Mouse (Mus musculus): ENCODE measurements around the gene Foxp2. TPM values are rescaled to one million over a fixed set of nuclear protein-coding genes. Genes with fewer than 3 reads are reported as not detected.

Gene Foxp2
- polyA plus RNA-seq, 1 experiment from 2014 or later: 9.5 TPM

GRCm38 (mm10) chr6:15373621-15374020 is 472.5 kb downstream of the Foxp2 start:
- no peak for ATAC-seq (ENCODE audit: insufficient number of reproducible peaks, insufficient read depth, low FRiP score, low read depth)
- 77% methylated on average over 3 of the region's 3 CpGs for WGBS

GRCm38 (mm10) chr6:15378261-15378660 is 477.1 kb downstream of the Foxp2 start:
- WGBS: 65% methylated on average over 5 of the region's 5 CpGs
- ATAC-seq (ENCODE audit: insufficient number of reproducible peaks, insufficient read depth, low FRiP score, low read depth): no peak

More at GRCm38 (mm10) chr6:15373621-15374020, 472.5 kb downstream of the Foxp2 start:
- H3K9ac ChIP-seq (ENCODE audit: low read length): no peak overlapping the region
- H3K4me3 ChIP-seq (ENCODE audit: control insufficient read depth in 1 of 2, insufficient read depth in 1 of 2, low read depth in 1 of 2, low read length in 2 of 2): no peak overlapping the region
- no peaks in the 10 kb centered on the region for H3K36me3 ChIP-seq (ENCODE audit: control insufficient read depth, insufficient read depth, low read length)
- no peaks in the 10 kb centered on the region for H3K4me1 ChIP-seq (ENCODE audit: control insufficient read depth in 2 of 2, insufficient read depth in 2 of 2, low read length in 2 of 2)
- H3K27ac ChIP-seq (replicated peaks in 1 of 2; ENCODE audit: control insufficient read depth in 1 of 2, insufficient read depth in 1 of 2, low read depth in 2 of 2, low read length in 2 of 2): no peak overlapping the region
- no peak overlapping the region for H3K4me2 ChIP-seq (ENCODE audit: low read length)
- H3K9me3 ChIP-seq (ENCODE audit: control insufficient read depth, low read length): no peaks in the 10 kb centered on the region
- no peaks in the 10 kb centered on the region for H3K27me3 ChIP-seq (ENCODE audit: control insufficient read depth, insufficient read depth, low read length)

GRCm38 (mm10) chr6:15396462-15396861 is 495.3 kb downstream of the Foxp2 start:
- Histone ChIP-seq H3K36me3 (ENCODE audit: control insufficient read depth, insufficient read depth, low read length) (no peaks in the 10 kb centered on the region), H3K27ac (replicated peaks in 1 of 2; ENCODE audit: control insufficient read depth in 1 of 2, insufficient read depth in 1 of 2, low read depth in 2 of 2, low read length in 2 of 2) (no peak overlapping the region), H3K4me2 (ENCODE audit: low read length) (no peak overlapping the region), H3K9ac (ENCODE audit: low read length) (no peak overlapping the region), H3K4me3 (ENCODE audit: control insufficient read depth in 1 of 2, insufficient read depth in 1 of 2, low read depth in 1 of 2, low read length in 2 of 2) (no peak overlapping the region), H3K4me1 (ENCODE audit: control insufficient read depth in 2 of 2, insufficient read depth in 2 of 2, low read length in 2 of 2) (no peaks in the 10 kb centered on the region), H3K27me3 (ENCODE audit: control insufficient read depth, insufficient read depth, low read length) (no peaks in the 10 kb centered on the region), H3K9me3 (ENCODE audit: control insufficient read depth, low read length) (no peaks in the 10 kb centered on the region)
- no peak for ATAC-seq (ENCODE audit: insufficient number of reproducible peaks, insufficient read depth, low FRiP score, low read depth)
- WGBS: 85% methylated on average over 6 of the region's 6 CpGs

More at GRCm38 (mm10) chr6:15378261-15378660, 477.1 kb downstream of the Foxp2 start:
- H3K36me3 ChIP-seq (ENCODE audit: control insufficient read depth, insufficient read depth, low read length): no peaks in the 10 kb centered on the region
- no peak overlapping the region for H3K4me3 ChIP-seq (ENCODE audit: control insufficient read depth in 1 of 2, insufficient read depth in 1 of 2, low read depth in 1 of 2, low read length in 2 of 2)
- no peak overlapping the region for H3K9ac ChIP-seq (ENCODE audit: low read length)
- H3K27ac ChIP-seq (replicated peaks in 1 of 2; ENCODE audit: control insufficient read depth in 1 of 2, insufficient read depth in 1 of 2, low read depth in 2 of 2, low read length in 2 of 2): no peak overlapping the region
- H3K4me1 ChIP-seq (ENCODE audit: control insufficient read depth in 2 of 2, insufficient read depth in 2 of 2, low read length in 2 of 2): no peaks in the 10 kb centered on the region
- no peaks in the 10 kb centered on the region for H3K27me3 ChIP-seq (ENCODE audit: control insufficient read depth, insufficient read depth, low read length)
- no peak overlapping the region for H3K4me2 ChIP-seq (ENCODE audit: low read length)
- H3K9me3 ChIP-seq (ENCODE audit: control insufficient read depth, low read length): no peaks in the 10 kb centered on the region

DNA sequence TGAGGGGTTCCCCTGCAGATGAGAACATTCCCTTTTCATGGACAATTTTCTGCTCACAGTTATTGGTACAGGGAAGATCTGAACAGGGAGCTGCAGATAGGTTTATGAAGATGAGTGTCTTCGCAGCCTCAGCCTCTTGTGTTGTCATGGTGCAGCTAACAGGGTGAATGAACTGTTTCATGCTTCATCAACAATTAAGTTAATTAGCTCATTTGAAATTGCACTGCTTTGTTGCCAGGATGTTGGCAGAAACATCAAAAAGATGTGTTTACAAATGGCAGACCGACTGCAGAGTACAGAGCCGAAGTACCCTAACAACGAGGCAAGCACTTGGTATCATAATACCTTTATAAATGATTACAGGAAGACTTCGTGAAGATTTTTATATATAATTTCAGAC is 496.3 kb downstream of the Foxp2 start:
- ATAC-seq (ENCODE audit: insufficient number of reproducible peaks, insufficient read depth, low FRiP score, low read depth): no peak
- Histone ChIP-seq H3K27me3 (ENCODE audit: control insufficient read depth, insufficient read depth, low read length) (no peaks in the 10 kb centered on the region), H3K27ac (replicated peaks in 1 of 2; ENCODE audit: control insufficient read depth in 1 of 2, insufficient read depth in 1 of 2, low read depth in 2 of 2, low read length in 2 of 2) (no peak overlapping the region), H3K4me1 (ENCODE audit: control insufficient read depth in 2 of 2, insufficient read depth in 2 of 2, low read length in 2 of 2) (no peaks in the 10 kb centered on the region), H3K9ac (ENCODE audit: low read length) (no peak overlapping the region), H3K36me3 (ENCODE audit: control insufficient read depth, insufficient read depth, low read length) (no peaks in the 10 kb centered on the region), H3K9me3 (ENCODE audit: control insufficient read depth, low read length) (no peaks in the 10 kb centered on the region), H3K4me3 (ENCODE audit: control insufficient read depth in 1 of 2, insufficient read depth in 1 of 2, low read depth in 1 of 2, low read length in 2 of 2) (no peak overlapping the region), H3K4me2 (ENCODE audit: low read length) (no peak overlapping the region)
- 88% methylated on average over 5 of the region's 5 CpGs for WGBS

- Histone ChIP-seq H3K27me3 (ENCODE audit: control insufficient read depth, insufficient read depth, low read length) (no peaks in the 10 kb centered on the region), H3K9me3 (ENCODE audit: control insufficient read depth, low read length) (no peaks in the 10 kb centered on the region), H3K4me2 (ENCODE audit: low read length) (no peak overlapping the region), H3K27ac (replicated peaks in 1 of 2; ENCODE audit: control insufficient read depth in 1 of 2, insufficient read depth in 1 of 2, low read depth in 2 of 2, low read length in 2 of 2) (no peak overlapping the region), H3K9ac (ENCODE audit: low read length) (no peak overlapping the region), H3K4me1 (ENCODE audit: control insufficient read depth in 2 of 2, insufficient read depth in 2 of 2, low read length in 2 of 2) (peaks cover 3 to 6% of the 10 kb centered on the region in 2 experiments; a peak in 1 of 4 replicates), H3K4me3 (ENCODE audit: control insufficient read depth in 1 of 2, insufficient read depth in 1 of 2, low read depth in 1 of 2, low read length in 2 of 2) (no peak overlapping the region), H3K36me3 (ENCODE audit: control insufficient read depth, insufficient read depth, low read length) (no peaks in the 10 kb centered on the region)
- WGBS: 52% methylated on average over 3 of the region's 3 CpGs
- ATAC-seq (ENCODE audit: insufficient number of reproducible peaks, insufficient read depth, low FRiP score, low read depth): no peak
These were observed 500.0 kb downstream of the Foxp2 start for GRCm38 (mm10) chr6:15401138-15401537.

GRCm38 (mm10) chr6:15402026-15402425 is 500.9 kb downstream of the Foxp2 start:
- Histone ChIP-seq H3K4me1 (ENCODE audit: control insufficient read depth in 2 of 2, insufficient read depth in 2 of 2, low read length in 2 of 2) (peaks cover 3 to 6% of the 10 kb centered on the region in 2 experiments; a peak in 1 of 4 replicates), H3K9me3 (ENCODE audit: control insufficient read depth, low read length) (no peaks in the 10 kb centered on the region), H3K27me3 (ENCODE audit: control insufficient read depth, insufficient read depth, low read length) (no peaks in the 10 kb centered on the region), H3K4me2 (ENCODE audit: low read length) (no peak overlapping the region), H3K4me3 (ENCODE audit: control insufficient read depth in 1 of 2, insufficient read depth in 1 of 2, low read depth in 1 of 2, low read length in 2 of 2) (no peak overlapping the region), H3K9ac (ENCODE audit: low read length) (no peak overlapping the region), H3K27ac (replicated peaks in 1 of 2; ENCODE audit: control insufficient read depth in 1 of 2, insufficient read depth in 1 of 2, low read depth in 2 of 2, low read length in 2 of 2) (no peak overlapping the region), H3K36me3 (ENCODE audit: control insufficient read depth, insufficient read depth, low read length) (no peaks in the 10 kb centered on the region)
- 59% methylated on average over 4 of the region's 4 CpGs for WGBS
- no peak for ATAC-seq (ENCODE audit: insufficient number of reproducible peaks, insufficient read depth, low FRiP score, low read depth)

DNA sequence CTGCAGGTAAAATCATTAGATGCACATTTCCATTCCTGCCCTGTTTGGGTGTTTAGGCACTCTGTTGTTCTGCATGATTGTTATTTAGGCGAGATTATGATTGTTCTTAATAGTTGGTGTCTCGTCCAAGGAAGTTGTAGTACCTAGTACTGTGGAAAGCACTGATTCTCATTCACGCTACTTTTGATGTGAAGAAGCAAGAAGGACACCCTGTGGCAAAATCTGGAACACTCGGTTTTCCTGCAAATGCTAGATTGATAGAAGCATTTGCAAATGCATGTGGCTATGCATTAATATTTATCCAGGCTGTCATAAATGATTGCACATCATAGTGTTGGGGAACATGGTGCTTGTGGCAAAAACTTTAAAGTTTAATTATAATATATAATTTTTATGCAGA is 514.0 kb downstream of the Foxp2 start:
- Histone ChIP-seq H3K9ac (ENCODE audit: low read length) (no peak overlapping the region), H3K4me3 (ENCODE audit: control insufficient read depth in 1 of 2, insufficient read depth in 1 of 2, low read depth in 1 of 2, low read length in 2 of 2) (no peak overlapping the region), H3K27me3 (ENCODE audit: control insufficient read depth, insufficient read depth, low read length) (no peaks in the 10 kb centered on the region), H3K4me2 (ENCODE audit: low read length) (no peak overlapping the region), H3K27ac (replicated peaks in 1 of 2; ENCODE audit: control insufficient read depth in 1 of 2, insufficient read depth in 1 of 2, low read depth in 2 of 2, low read length in 2 of 2) (no peak overlapping the region), H3K36me3 (ENCODE audit: control insufficient read depth, insufficient read depth, low read length) (no peaks in the 10 kb centered on the region), H3K9me3 (ENCODE audit: control insufficient read depth, low read length) (no peaks in the 10 kb centered on the region), H3K4me1 (ENCODE audit: control insufficient read depth in 2 of 2, insufficient read depth in 2 of 2, low read length in 2 of 2) (peaks cover 0 to 18% of the 10 kb centered on the region in 2 experiments; a peak in 2 of 4 replicates)
- WGBS: 32% methylated on average over 4 of the region's 4 CpGs
- no peak for ATAC-seq (ENCODE audit: insufficient number of reproducible peaks, insufficient read depth, low FRiP score, low read depth)

DNA sequence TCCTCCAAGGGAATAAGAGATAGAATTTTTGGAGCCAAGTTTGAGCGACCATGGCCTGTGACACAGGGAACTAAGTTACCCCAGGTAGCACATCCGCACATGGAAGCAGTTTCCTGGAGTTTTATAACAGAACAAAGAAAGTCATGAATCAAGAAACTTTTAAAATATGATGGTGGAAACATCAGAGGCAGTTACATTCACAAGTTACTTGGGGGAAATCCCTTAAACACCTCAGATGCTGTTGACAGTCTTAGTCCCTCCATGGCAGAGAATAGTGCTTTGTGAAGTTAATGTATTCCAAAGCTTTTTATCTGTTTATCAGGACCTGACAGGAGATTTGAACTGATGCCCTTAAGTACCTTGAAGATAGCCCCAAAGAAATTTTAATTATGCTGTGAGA is 558.6 kb downstream of the Foxp2 start:
- Histone ChIP-seq H3K4me2 (ENCODE audit: low read length) (no peak overlapping the region), H3K36me3 (ENCODE audit: control insufficient read depth, insufficient read depth, low read length) (no peaks in the 10 kb centered on the region), H3K9me3 (ENCODE audit: control insufficient read depth, low read length) (no peaks in the 10 kb centered on the region), H3K27me3 (ENCODE audit: control insufficient read depth, insufficient read depth, low read length) (no peaks in the 10 kb centered on the region), H3K4me1 (ENCODE audit: control insufficient read depth in 2 of 2, insufficient read depth in 2 of 2, low read length in 2 of 2) (no peaks in the 10 kb centered on the region), H3K9ac (ENCODE audit: low read length) (no peak overlapping the region), H3K4me3 (ENCODE audit: control insufficient read depth in 1 of 2, insufficient read depth in 1 of 2, low read depth in 1 of 2, low read length in 2 of 2) (no peak overlapping the region), H3K27ac (replicated peaks in 1 of 2; ENCODE audit: control insufficient read depth in 1 of 2, insufficient read depth in 1 of 2, low read depth in 2 of 2, low read length in 2 of 2) (no peak overlapping the region)
- ATAC-seq (ENCODE audit: insufficient number of reproducible peaks, insufficient read depth, low FRiP score, low read depth): no peak
- WGBS: 81% methylated on average over 2 of the region's 2 CpGs
